17 mouse cellular contexts compared by ENCODE assay signal in genomic region chr5:146993509-146993908, GRCm38 (mm10). TPM values are rescaled to one million over a fixed set of nuclear protein-coding genes. Genes with fewer than 3 reads are reported as not detected.
DNase-seq lines count a peak whose midpoint lies in the region; ATAC-seq and TF ChIP-seq lines count a peak whose summit lies in the region.
"Had no signal": no experiment of that assay in that cellular context is flagged by ENCODE, and none has a peak within 500 bp of the region (broad histone marks: within the 10 kb centered on the region; RNA-seq: fewer than 3 reads in every experiment).

No protein-coding gene starts in this region.

- no peaks in the 10 kb centered on the region for H3K4me1 ChIP-seq in kidney, embryonic 15.5 days
- H3K4me1 ChIP-seq in ES-E14 (ENCODE audit: control insufficient read depth in 2 of 2, insufficient read depth in 2 of 2, low read length in 2 of 2, poor library complexity in 1 of 2) = peaks cover 0 to 3% of the 10 kb centered on the region in 2 experiments; a peak in 1 of 4 replicates
- H3K4me1 ChIP-seq: embryonic facial prominence, embryonic 13.5 days; hindbrain, embryonic 10.5 days; liver, embryonic 15.5 days had no signal

- no peak overlapping the region for H3K27ac ChIP-seq in kidney, embryonic 15.5 days
- no peak overlapping the region for H3K27ac ChIP-seq in ES-E14 (ENCODE audit: insufficient read depth, low read depth, low read length, poor library complexity, severe bottlenecking)
- H3K27ac ChIP-seq: embryonic facial prominence, embryonic 13.5 days; hindbrain, embryonic 10.5 days; liver, embryonic 15.5 days had no signal

- DNase-seq in kidney, adult 18-20 months = peak; percentile 46
- no peak for DNase-seq in ES-E14 (ENCODE audit: low read depth, low spot score)
- DNase-seq in adrenal gland, postnatal 14 days = peak; percentile 90
- DNase-seq in heart, postnatal 10 days = peak; percentile 87
- DNase-seq in testis, postnatal 10 days (ENCODE audit: low spot score) = no peak
- no peak for DNase-seq in cerebellum, adult 8-10 months
- DNase-seq in thymus, postnatal 14 days = no peak
- DNase-seq: cerebellum, adult 9-10 months; right cerebral cortex, postnatal 25 days; thymus, adult 18-20 months had no signal

- H3K27me3 ChIP-seq in kidney, embryonic 15.5 days = no peaks in the 10 kb centered on the region
- H3K27me3 ChIP-seq: embryonic facial prominence, embryonic 13.5 days; liver, embryonic 15.5 days had no signal

- intact Hi-C loops in heart, postnatal 10 days (cut with DNase I) = no loop called here

- in situ Hi-C loops in ES-E14 (cut with MboI; ENCODE audit: low sequenced_read_pairs in 2 of 2, unreplicated experiment in 2 of 2) = no loop called here

- ATAC-seq in kidney, embryonic 15.5 days (replicated peaks; ENCODE audit: low FRiP score) = no peak
- ATAC-seq: activated CD4-positive, CD25-positive, alpha-beta regulatory T cell, adult 4 months; forebrain, embryonic 16.5 days had no signal

- H3K9me3 ChIP-seq in kidney, embryonic 15.5 days (replicated peaks) = no peaks in the 10 kb centered on the region
- H3K9me3 ChIP-seq in ES-E14 (ENCODE audit: control insufficient read depth, insufficient read depth, low read depth, low read length) = no peaks in the 10 kb centered on the region
- H3K9me3 ChIP-seq: embryonic facial prominence, embryonic 13.5 days; hindbrain, embryonic 10.5 days; liver, embryonic 15.5 days had no signal

- no peaks in the 10 kb centered on the region for H3K36me3 ChIP-seq in kidney, embryonic 15.5 days
- H3K36me3 ChIP-seq in ES-E14 (ENCODE audit: control insufficient read depth, insufficient read depth, low read length, poor library complexity, severe bottlenecking) = no peaks in the 10 kb centered on the region
- H3K36me3 ChIP-seq: embryonic facial prominence, embryonic 13.5 days; hindbrain, embryonic 10.5 days; liver, embryonic 15.5 days had no signal

- no peak overlapping the region for H3K4me3 ChIP-seq in kidney, embryonic 15.5 days (replicated peaks)
- no peak overlapping the region for H3K4me3 ChIP-seq in ES-E14 (ENCODE audit: insufficient read depth in 1 of 2, low read depth in 1 of 2, low read length in 2 of 2, poor library complexity in 1 of 2, severe bottlenecking in 1 of 2)
- H3K4me3 ChIP-seq: embryonic facial prominence, embryonic 13.5 days; hindbrain, embryonic 10.5 days; liver, embryonic 15.5 days; megakaryocyte, embryonic 14.5 days had no signal

- H3K4me2 ChIP-seq in kidney, embryonic 15.5 days = no peak overlapping the region
- H3K4me2 ChIP-seq: embryonic facial prominence, embryonic 13.5 days; liver, embryonic 15.5 days had no signal

- 58% methylated on average over 8 of the region's 8 CpGs for whole genome bisulfite sequencing in kidney, embryonic 15.5 days

- no peak overlapping the region for H3K9ac ChIP-seq in kidney, embryonic 15.5 days
- H3K9ac ChIP-seq in ES-E14 (ENCODE audit: insufficient read depth, low read depth, low read length, poor library complexity, severe bottlenecking) = peak overlapping the region; percentile 17; the same call in 1 of the 2 replicates
- H3K9ac ChIP-seq: embryonic facial prominence, embryonic 13.5 days; liver, embryonic 15.5 days had no signal

TF ChIP-seq in ES-E14, 5 proteins besides CTCF, POLR2A, EP300 and RAD21:
- TF ChIP-seq CHD2 (IDR thresholded peaks at IDR 0.05; ENCODE audit: low read depth, low read length) (no peak), HCFC1 (IDR thresholded peaks at IDR 0.05; ENCODE audit: borderline replicate concordance, insufficient read depth, low read length) (no peak), MAFK (IDR thresholded peaks at IDR 0.05; ENCODE audit: insufficient read depth, low read depth, low read length) (no peak), ZC3H11A (IDR thresholded peaks at IDR 0.05; ENCODE audit: borderline replicate concordance, low read depth, low read length) (no peak), ZNF384 (IDR thresholded peaks at IDR 0.05; ENCODE audit: low read depth, low read length) (no peak)

RNA-seq across cellular contexts. Expression of gene Mtif3, which starts 29.9 kb away (rescaled TPM):
- 24.8 and 25.0 TPM in 2 replicates for polyA plus RNA-seq in kidney, embryonic 15.5 days (2015; fragmentation: Nextera tagmentation; extraction: Ambion mirVana)
- 16.1 and 17.9 TPM in 2 replicates for total RNA-seq in ES-E14 (2012; rRNA removed)
- total RNA-seq in adrenal gland, postnatal 14 days (2021) = 28.5 and 31.7 TPM in 2 replicates
- total RNA-seq in heart, postnatal 10 days (2021) = 10 to 100 TPM; 19.6 to 20.3 TPM

RNA-seq across cellular contexts. Expression of gene Gtf3a, which starts 45.1 kb away (rescaled TPM):
- polyA plus RNA-seq in kidney, embryonic 15.5 days (2015; fragmentation: Nextera tagmentation; extraction: Ambion mirVana) = 120 and 125 TPM in 2 replicates
- total RNA-seq in ES-E14 (2012; rRNA removed) = 72.3 and 80.4 TPM in 2 replicates
- total RNA-seq in adrenal gland, postnatal 14 days (2021) = 32.3 and 34.8 TPM in 2 replicates
- 10 to 100 TPM; 23.3 to 27.7 TPM for total RNA-seq in heart, postnatal 10 days (2021)

Comparison
In these comparisons a context has a peak if more than half of its experiments do, and no peak if none do; other contexts are left out.
1. DNase-seq: peak in kidney, adult 18-20 months (single experiment), adrenal gland, postnatal 14 days (single experiment) and heart, postnatal 10 days (2 of 2); none in ES-E14 (single experiment), testis, postnatal 10 days (single experiment), cerebellum, adult 8-10 months (single experiment) and thymus, postnatal 14 days (single experiment).